Mouse (Mus musculus) intestine, embryonic 14.5 days (tissue): Measurements from ENCODE around the gene Adcy4. TPM values are rescaled to one million over a fixed set of nuclear protein-coding genes. Genes with fewer than 3 reads are reported as not detected.

ENCODE experiments used
- ATAC-seq: fragments of 200-750 bp; cut with Nextera tagmentation; replicated peaks from 2 replicates; pipeline ENCODE4 v1.8.0; 2017; ENCODE audit warnings: low read depth, moderate number of reproducible peaks, moderate TSS enrichment, moderate library complexity; ENCODE audit not compliant: low FRiP score, low TSS enrichment
- DNase-seq: peaks from one replicate; pipeline ENCODE4 v3.0.0-alpha.2; 2018; ENCODE audit warnings: low spot score
- H3K27ac ChIP-seq: fragments of 300-500 bp; sonication (generic); 2 replicates; pipeline ENCODE4 v1.5.1; 2014; ENCODE audit warnings: low read depth, mild to moderate bottlenecking, control low read depth
- H3K27me3 ChIP-seq: fragments of 300-500 bp; sonication (generic); replicated peaks from 2 replicates; pipeline ENCODE4 v1.6.1; 2014; ENCODE audit warnings: low read length, control low read depth; ENCODE audit not compliant: control insufficient read depth, insufficient read depth
- H3K36me3 ChIP-seq: fragments of 300-500 bp; sonication (generic); 2 replicates; pipeline ENCODE4 v1.6.1; 2014; ENCODE audit warnings: low read length, control low read depth; ENCODE audit not compliant: control insufficient read depth, insufficient read depth
- H3K4me1 ChIP-seq: fragments of 300-500 bp; sonication (generic); replicated peaks from 2 replicates; pipeline ENCODE4 v1.6.1; 2014; ENCODE audit warnings: low read length, control low read depth, mixed read lengths; ENCODE audit not compliant: control insufficient read depth, insufficient read depth
- H3K4me2 ChIP-seq: fragments of 300-500 bp; sonication (generic); 2 replicates; pipeline ENCODE4 v1.6.1; 2014; ENCODE audit warnings: low read length
- H3K4me3 ChIP-seq: fragments of 300-500 bp; sonication (generic); 2 replicates; pipeline ENCODE4 v1.5.1; 2014; ENCODE audit warnings: low read depth, low read length, control low read depth, mixed read lengths
- H3K9ac ChIP-seq: fragments of 300-500 bp; sonication (generic); 2 replicates; pipeline ENCODE4 v1.6.1; 2014; ENCODE audit warnings: mild to moderate bottlenecking, low read length
- H3K9me3 ChIP-seq: fragments of 300-500 bp; sonication (generic); 2 replicates; pipeline ENCODE4 v1.6.1; 2016; ENCODE audit warnings: low read length, control low read depth; ENCODE audit not compliant: control insufficient read depth
- WGBS: fragments of 180-500 bp; shearing (Covaris S2); extraction: QIAGEN DNeasy Blood & Tissue Kit; methylation state at CpG from one replicate; pipeline ENCODE4 v1.1.7; 2014; 5-methylcytosine and 5-hydroxymethylcytosine counted together
- polyA plus RNA-seq: library from polyadenylated mRNA; unstranded; fragments of >200 nt; fragmentation: Nextera tagmentation; extraction: Ambion mirVana; gene quantifications from 2 replicates; pipeline ENCODE4 v1.2.1, GENCODE M21; 2014

Adcy4 gene
- polyA plus RNA-seq, 1 experiment from 2014 or later, result 7.2 TPM

DNA sequence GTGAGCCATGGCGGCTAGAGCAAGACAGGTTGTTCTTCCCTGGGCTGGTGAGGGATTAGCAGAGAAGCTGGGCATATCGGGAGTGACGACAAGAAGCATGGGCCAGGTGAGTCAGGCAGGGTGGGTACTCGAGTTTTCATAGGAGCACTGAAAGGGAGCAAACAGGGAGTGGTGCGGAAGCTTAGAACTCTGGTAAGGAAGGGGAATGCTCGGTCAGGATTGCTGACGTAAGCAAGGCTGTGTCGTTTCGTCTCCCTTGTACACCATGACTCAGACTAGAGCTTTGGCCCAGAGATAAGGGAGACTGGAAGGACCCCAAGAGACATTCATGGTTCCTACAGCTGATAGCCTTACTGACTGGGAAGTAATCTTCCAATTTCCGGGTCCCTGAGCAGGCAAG lies 50.0 kb downstream of the Adcy4 start:
- WGBS, result 66% methylated on average over 10 of the region's 10 CpGs
- no peak overlapping the region for H3K27ac ChIP-seq
- no peaks in the 10 kb centered on the region for H3K9me3 ChIP-seq
- H3K4me3 ChIP-seq, result no peak overlapping the region
- DNase-seq, result no peak
- H3K36me3 ChIP-seq, result peaks cover 9% of the 10 kb centered on the region
- peaks cover 4% of the 10 kb centered on the region; the same call in 1 of the 2 replicates for H3K4me1 ChIP-seq
- ATAC-seq, result no peak
- H3K4me2 ChIP-seq, result no peak overlapping the region
- no peaks in the 10 kb centered on the region for H3K27me3 ChIP-seq
- no peak overlapping the region for H3K9ac ChIP-seq

- WGBS, result 83% methylated on average over 7 of the region's 7 CpGs
- DNase-seq (no peak), ATAC-seq (no peak)
- Histone ChIP-seq H3K9me3 (no peaks in the 10 kb centered on the region), H3K9ac (no peak overlapping the region), H3K36me3 (no peaks in the 10 kb centered on the region), H3K27ac (no peak overlapping the region), H3K4me2 (no peak overlapping the region), H3K4me3 (no peak overlapping the region), H3K4me1 (no peaks in the 10 kb centered on the region), H3K27me3 (no peaks in the 10 kb centered on the region)
Observed at GRCm38 (mm10) chr14:55730531-55731032, 53.3 kb downstream of the Adcy4 start.

- H3K4me2 ChIP-seq, result no peak overlapping the region
- H3K27ac ChIP-seq, result no peak overlapping the region
- no peaks in the 10 kb centered on the region for H3K36me3 ChIP-seq
- no peak overlapping the region for H3K9ac ChIP-seq
- no peak for ATAC-seq
- WGBS, result 83% methylated on average over 7 of the region's 7 CpGs
- no peaks in the 10 kb centered on the region for H3K4me1 ChIP-seq
- H3K27me3 ChIP-seq, result no peaks in the 10 kb centered on the region
- H3K4me3 ChIP-seq, result no peak overlapping the region
- no peaks in the 10 kb centered on the region for H3K9me3 ChIP-seq
- no peak for DNase-seq
Observed at GRCm38 (mm10) chr14:55730116-55730515, 53.8 kb downstream of the Adcy4 start.

DNA sequence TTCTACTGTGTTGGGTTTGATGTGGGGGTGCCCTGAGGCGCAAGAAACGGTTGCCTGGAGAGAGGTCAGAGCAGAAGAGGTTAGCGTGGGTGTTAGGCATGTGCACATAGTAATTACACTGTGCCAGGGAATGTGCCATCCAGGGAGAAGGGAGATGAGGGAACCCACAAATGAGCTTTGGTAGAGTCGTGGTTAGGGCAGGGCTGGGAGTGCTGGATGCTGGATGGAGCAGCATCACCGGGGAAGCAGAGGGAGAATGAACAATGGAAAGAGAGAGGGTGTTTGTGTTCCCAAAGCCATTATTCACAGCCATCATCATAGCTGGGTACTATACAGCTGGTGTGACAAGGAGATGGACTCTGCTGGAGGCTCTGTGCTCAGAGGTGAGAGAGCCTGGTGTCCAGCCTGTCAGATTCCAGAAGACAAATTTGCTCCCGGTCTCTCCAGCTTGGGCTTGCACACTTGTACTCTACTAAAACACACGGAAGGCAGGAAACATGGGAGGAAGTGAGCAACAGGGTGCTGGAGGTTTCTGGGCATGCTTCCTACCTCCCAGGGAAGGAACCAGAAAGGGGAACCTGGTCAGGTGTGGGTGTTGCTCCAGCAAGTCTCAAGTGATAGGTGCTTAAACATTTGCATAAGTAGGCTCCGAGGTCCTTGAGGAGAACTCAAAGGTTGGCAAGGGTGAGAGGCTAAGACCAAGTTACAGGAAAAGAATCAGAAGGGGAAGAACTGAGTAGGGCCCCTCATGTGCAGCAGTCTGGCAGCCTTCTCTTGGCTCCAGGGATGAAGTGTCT lies 55.8 kb downstream of the Adcy4 start:
- Histone ChIP-seq H3K27me3 (no peaks in the 10 kb centered on the region), H3K9me3 (no peaks in the 10 kb centered on the region), H3K4me3 (no peak overlapping the region), H3K36me3 (no peaks in the 10 kb centered on the region), H3K4me1 (no peaks in the 10 kb centered on the region), H3K27ac (no peak overlapping the region), H3K4me2 (no peak overlapping the region), H3K9ac (no peak overlapping the region)
- no peak for DNase-seq
- 61% methylated on average over 8 of the region's 8 CpGs for WGBS
- no peak for ATAC-seq

DNA sequence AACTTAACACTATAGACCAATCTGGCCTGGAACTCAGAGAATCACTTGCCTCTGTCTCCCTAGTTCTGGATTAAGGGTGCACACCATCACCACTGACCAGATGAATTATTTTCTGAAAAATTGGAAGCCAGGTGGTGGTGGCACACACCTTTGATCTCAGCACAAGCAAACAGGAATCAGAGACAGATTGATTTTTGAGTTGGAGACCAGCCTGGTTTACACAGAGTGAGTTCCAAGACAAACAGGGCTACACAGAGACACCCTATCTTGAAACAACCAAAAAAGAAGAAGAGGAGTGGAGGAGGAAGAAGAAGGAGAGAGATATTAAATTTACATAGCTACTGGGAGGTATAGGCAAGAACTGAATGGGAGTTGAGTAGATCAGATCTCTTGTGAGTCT lies 57.6 kb downstream of the Adcy4 start:
- no peak overlapping the region for H3K4me2 ChIP-seq
- no peaks in the 10 kb centered on the region for H3K36me3 ChIP-seq
- no peak overlapping the region for H3K27ac ChIP-seq
- no peak overlapping the region for H3K4me3 ChIP-seq
- no peak for ATAC-seq
- peaks cover 3% of the 10 kb centered on the region; the same call in 1 of the 2 replicates for H3K4me1 ChIP-seq
- DNase-seq, result no peak
- no peak overlapping the region for H3K9ac ChIP-seq
- H3K9me3 ChIP-seq, result no peaks in the 10 kb centered on the region
- H3K27me3 ChIP-seq, result no peaks in the 10 kb centered on the region

GRCm38 (mm10) chr14:55724411-55724871 lies 59.5 kb downstream of the Adcy4 start:
- H3K4me2 ChIP-seq, result no peak overlapping the region
- no peaks in the 10 kb centered on the region for H3K9me3 ChIP-seq
- H3K4me1 ChIP-seq, result peaks cover 3% of the 10 kb centered on the region; the same call in 1 of the 2 replicates
- no peak overlapping the region for H3K27ac ChIP-seq
- no peak overlapping the region for H3K4me3 ChIP-seq
- ATAC-seq (no peak), DNase-seq (no peak)
- peaks cover 1% of the 10 kb centered on the region; the same call in 1 of the 2 replicates for H3K36me3 ChIP-seq
- WGBS, result 58% methylated on average over 8 of the region's 8 CpGs
- H3K27me3 ChIP-seq, result no peaks in the 10 kb centered on the region
- no peak overlapping the region for H3K9ac ChIP-seq

DNA sequence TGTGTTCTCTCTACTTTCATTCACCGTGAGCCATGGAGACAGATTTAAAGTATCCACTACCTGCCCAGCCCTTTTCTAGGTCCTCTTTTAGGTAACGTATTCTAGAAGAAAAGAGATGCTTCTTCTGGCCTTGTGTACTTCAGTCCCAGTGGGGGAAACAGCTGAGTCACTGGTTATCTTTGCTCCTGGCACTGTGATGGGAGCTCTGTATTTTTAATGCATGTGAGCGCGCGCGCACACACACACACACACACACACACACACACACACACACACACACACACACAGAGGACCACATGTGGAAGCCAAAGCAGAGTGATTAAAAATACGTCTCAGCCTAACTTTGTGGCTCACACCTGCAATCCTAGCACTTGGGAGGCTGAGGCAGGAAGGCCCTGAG lies 60.5 kb downstream of the Adcy4 start:
- Histone ChIP-seq H3K36me3 (peaks cover 11% of the 10 kb centered on the region), H3K4me2 (no peak overlapping the region), H3K4me3 (no peak overlapping the region), H3K4me1 (peaks cover 3% of the 10 kb centered on the region; the same call in 1 of the 2 replicates), H3K27ac (no peak overlapping the region), H3K9me3 (no peaks in the 10 kb centered on the region), H3K27me3 (no peaks in the 10 kb centered on the region), H3K9ac (no peak overlapping the region)
- WGBS, result 95% methylated on average over 7 of the region's 7 CpGs
- ATAC-seq (no peak), DNase-seq (no peak)

DNA sequence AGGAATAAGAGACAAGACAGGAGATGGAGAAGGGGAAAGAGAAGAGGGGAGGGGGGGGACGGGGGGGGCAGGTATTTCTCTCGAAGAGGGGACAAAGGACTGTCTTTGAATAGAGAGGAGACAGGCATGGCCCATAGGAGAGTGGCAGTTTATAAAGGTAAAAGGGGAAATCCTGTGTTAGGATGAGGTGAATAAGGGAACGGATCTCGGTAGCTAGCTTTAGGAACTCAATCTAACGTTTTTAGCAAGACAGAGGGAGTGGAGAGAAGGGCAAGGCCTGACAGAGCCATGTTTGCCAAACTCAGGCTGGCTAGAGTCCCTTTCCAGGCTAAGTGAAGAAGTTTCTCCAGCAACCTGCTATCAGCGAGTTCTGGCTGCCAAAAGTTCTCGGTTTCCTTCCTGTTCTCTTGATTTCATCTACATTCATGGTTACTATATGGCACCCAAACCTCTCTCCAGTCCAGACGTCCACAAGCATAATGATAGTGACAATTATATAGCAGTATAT lies 61.4 kb downstream of the Adcy4 start:
- Histone ChIP-seq H3K27ac (peak overlapping the region; percentile 74), H3K4me2 (peak overlapping the region; percentile 61), H3K9ac (peak overlapping the region; percentile 73; the same call in 1 of the 2 replicates), H3K27me3 (no peaks in the 10 kb centered on the region), H3K4me3 (peak overlapping the region; percentile 83), H3K9me3 (no peaks in the 10 kb centered on the region), H3K4me1 (peaks cover 3% of the 10 kb centered on the region; the same call in 1 of the 2 replicates), H3K36me3 (peaks cover 21% of the 10 kb centered on the region)
- DNase-seq (no peak), ATAC-seq (peak; percentile 1; the same call in 1 of the 2 replicates)
- WGBS, result 49% methylated on average over 8 of the region's 8 CpGs
